8 mouse cellular contexts compared by ENCODE assay signal in the genomic region with DNA sequence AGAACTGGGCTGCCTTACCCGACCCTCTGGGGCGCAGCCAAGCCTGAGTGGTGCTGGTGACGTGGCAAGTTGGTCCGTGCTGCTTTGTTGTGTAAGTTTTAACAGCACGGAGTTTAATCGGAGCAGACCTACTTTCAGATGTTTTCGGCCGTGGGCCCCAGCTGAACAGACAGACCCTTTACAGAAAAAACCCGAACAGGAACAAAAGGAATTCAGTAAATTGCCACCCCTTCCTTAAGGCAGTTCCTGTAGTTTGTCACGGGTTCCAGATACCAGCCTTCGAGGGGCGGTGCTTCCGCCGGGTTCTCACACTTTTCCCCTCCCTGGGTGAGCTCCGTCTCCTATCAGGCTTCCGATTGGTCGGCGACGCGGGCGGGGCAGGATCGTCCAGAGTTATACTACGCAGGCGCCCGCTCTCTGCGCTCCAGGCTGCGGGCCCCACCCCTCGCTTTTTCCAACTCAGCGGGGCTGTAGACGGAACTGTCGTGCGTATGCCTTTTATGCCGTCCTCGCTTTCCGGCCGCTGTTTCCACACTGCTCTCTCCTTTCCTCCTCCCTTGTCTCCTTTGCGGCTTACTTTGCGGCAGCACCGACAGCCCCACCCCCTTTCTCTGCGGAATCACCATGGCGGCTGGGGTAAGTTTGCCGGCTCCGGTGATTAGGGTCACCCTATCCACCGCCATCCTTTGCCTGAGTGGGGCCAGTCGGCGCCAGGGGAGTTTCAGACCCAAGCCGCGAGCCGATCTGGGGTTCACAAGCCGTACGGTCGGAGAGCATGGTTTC. TPM values are rescaled to one million over a fixed set of nuclear protein-coding genes. Genes with fewer than 3 reads are reported as not detected.
DNase-seq lines count a peak whose midpoint lies in the region; ATAC-seq lines count a peak whose summit lies in the region.

Gene Eef1g (plus strand): TSS at position 452 of the 783 bp plus-strand sequence.

- WGBS in hindbrain, embryonic 11.5 days: 1% methylated on average over 52 of the region's 52 CpGs

- peak within 1 kb of the TSS; percentile 86 for H3K4me3 ChIP-seq in hindbrain, embryonic 11.5 days (ENCODE audit: low read depth, low read length)

- peaks cover 24% of the 10 kb centered on the region for H3K36me3 ChIP-seq in hindbrain, embryonic 11.5 days (ENCODE audit: control insufficient read depth, insufficient read depth, low read length)

- H3K9me3 ChIP-seq in hindbrain, embryonic 11.5 days (ENCODE audit: control insufficient read depth, low read length): no peaks in the 10 kb centered on the region

- peak; percentile 99 for ATAC-seq in hindbrain, embryonic 11.5 days (ENCODE audit: low FRiP score)

- H3K27ac ChIP-seq in hindbrain, embryonic 11.5 days (ENCODE audit: low read depth, low read length): peak within 1 kb of the TSS; percentile 74

- peak within 1 kb of the TSS; percentile 82 for H3K4me2 ChIP-seq in hindbrain, embryonic 11.5 days (replicated peaks; ENCODE audit: low read depth, low read length)

- no peaks in the 10 kb centered on the region for H3K27me3 ChIP-seq in hindbrain, embryonic 11.5 days (ENCODE audit: control insufficient read depth, insufficient read depth, low read length)

- H3K9ac ChIP-seq in hindbrain, embryonic 11.5 days (ENCODE audit: low read depth, low read length): peak within 1 kb of the TSS; percentile 88

- H3K4me1 ChIP-seq in hindbrain, embryonic 11.5 days (replicated peaks; ENCODE audit: control insufficient read depth, insufficient read depth, low read length): peaks cover 3% of the 10 kb centered on the region; the same call in 1 of the 2 replicates

- peak; percentile 100 for DNase-seq in Muller cell, postnatal 12 days (ENCODE audit: inconsistent ontology term)
- peak; percentile 100 for DNase-seq in cerebellum, adult 9-11 months
- DNase-seq in frontal cortex, adult 2 months (ENCODE audit: extremely low spot score in 1 of 2, low spot score in 1 of 2): peak; percentile 99 to 100
- peak; percentile 98 for DNase-seq in hindbrain, embryonic 11.5 days (ENCODE audit: low spot score)
- peak; percentile 96 to 98 for DNase-seq in layer of hippocampus, postnatal 10 days (ENCODE audit: low spot score in 2 of 2)
- DNase-seq in lung, postnatal 10 days: peak; percentile 100
- DNase-seq in ovary, postnatal 36 days (ENCODE audit: low spot score): peak; percentile 98
- peak; percentile 98 for DNase-seq in thymus, postnatal 25 days

RNA-seq across cellular contexts. Expression of gene Eef1g, which starts in this region (rescaled TPM):
- 257 and 281 TPM in 2 replicates for polyA plus RNA-seq in frontal cortex, adult 2 months (2012; rRNA removed)
- polyA plus RNA-seq in hindbrain, embryonic 11.5 days (2014; fragmentation: Nextera tagmentation; extraction: Ambion mirVana): 462 and 475 TPM in 2 replicates
- total RNA-seq in layer of hippocampus, postnatal 10 days (2021): 100 to 1,000 TPM; 283 to 287 TPM

Comparison
In these comparisons a context has a peak if more than half of its experiments do, and no peak if none do; other contexts are left out.
1. Peak in every context shown above with its lines: DNase-seq, ATAC-seq, H3K4me3 ChIP-seq and H3K27ac ChIP-seq.